Mouse (Mus musculus): Measurements from ENCODE around the gene Fads3. TPM values are rescaled to one million over a fixed set of nuclear protein-coding genes. Genes with fewer than 3 reads are reported as not detected.

Gene Fads3
- total and polyA plus RNA-seq, 2 experiments: 1.4 to 4.8 TPM

DNA sequence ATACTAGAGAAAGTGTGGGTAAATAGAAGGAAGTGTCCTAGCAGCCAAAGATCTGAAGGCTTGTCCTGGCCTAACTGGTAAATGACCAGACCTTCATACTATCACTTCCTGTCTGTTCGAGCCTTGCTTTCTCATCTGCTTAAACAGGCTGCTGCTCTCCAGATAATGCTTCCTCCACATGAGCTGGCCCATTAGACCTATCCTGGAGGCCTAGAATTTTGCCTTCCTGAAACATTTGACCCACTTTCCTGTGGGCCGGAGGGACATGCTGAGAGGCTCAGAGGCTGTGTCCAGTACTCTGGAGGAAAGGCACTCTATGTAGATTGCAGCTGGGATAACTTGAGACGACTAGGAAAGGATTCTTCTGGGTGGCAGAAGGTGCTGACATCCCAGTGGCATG lies 40.7 kb downstream of the Fads3 start:
- no peaks in the 10 kb centered on the region for H3K27me3 ChIP-seq (ENCODE audit: control insufficient read depth, insufficient read depth, low read length)
- no peak overlapping the region for H3K4me3 ChIP-seq (ENCODE audit: insufficient read depth, low read depth, low read length)
- H3K27ac ChIP-seq (replicated peaks; ENCODE audit: insufficient read depth, low read depth, low read length): peak overlapping the region; percentile 30
- H3K79me2 ChIP-seq (ENCODE audit: control insufficient read depth, insufficient read depth, low read length): peaks cover 3% of the 10 kb centered on the region; the same call in 1 of the 2 replicates
- H3K36me3 ChIP-seq (ENCODE audit: control insufficient read depth, insufficient read depth, low read length): peaks cover 93% of the 10 kb centered on the region
- TF ChIP-seq POLR2A (IDR thresholded peaks at IDR 0.05; ENCODE audit: extremely low read depth, insufficient read depth, low read length): no peak
- TF ChIP-seq CTCF (IDR thresholded peaks at IDR 0.05; ENCODE audit: low read depth, low read length): no peak
- peaks cover 13% of the 10 kb centered on the region for H3K4me1 ChIP-seq (ENCODE audit: control insufficient read depth, insufficient read depth, low read length)
- 68% methylated on average over 3 of the region's 3 CpGs for WGBS
- DNase-seq (ENCODE audit: extremely low read depth, low read depth, low spot score): no peak
- H3K9ac ChIP-seq (ENCODE audit: low read depth, low read length): no peak overlapping the region

DNA sequence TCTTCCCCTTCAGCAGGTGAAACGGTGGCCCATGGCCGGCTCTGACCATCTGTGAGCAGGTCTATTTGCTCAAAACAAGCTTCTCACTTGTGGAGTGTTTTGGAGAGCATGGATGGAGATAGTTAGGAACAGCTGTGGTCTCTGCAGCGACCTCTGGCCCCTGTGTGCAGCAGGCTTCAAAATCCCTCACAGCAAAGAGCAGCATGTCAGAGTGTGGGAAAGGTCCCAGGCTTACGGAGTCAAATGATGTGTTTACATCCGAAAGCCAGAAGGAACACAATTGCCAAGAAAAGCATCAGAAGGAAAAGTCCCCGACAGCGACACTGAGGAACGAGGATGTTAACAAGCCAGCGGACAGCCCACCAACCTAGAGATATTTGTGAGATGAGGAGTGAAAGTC lies 44.1 kb downstream of the Fads3 start:
- TF ChIP-seq POLR2A (IDR thresholded peaks at IDR 0.05; ENCODE audit: extremely low read depth, insufficient read depth, low read length): no peak
- TF ChIP-seq CTCF (IDR thresholded peaks at IDR 0.05; ENCODE audit: low read depth, low read length): no peak
- Histone ChIP-seq H3K36me3 (ENCODE audit: control insufficient read depth, insufficient read depth, low read length) (peaks cover 87% of the 10 kb centered on the region), H3K27me3 (ENCODE audit: control insufficient read depth, insufficient read depth, low read length) (no peaks in the 10 kb centered on the region), H3K79me2 (ENCODE audit: control insufficient read depth, insufficient read depth, low read length) (peaks cover 3% of the 10 kb centered on the region; the same call in 1 of the 2 replicates), H3K9ac (ENCODE audit: low read depth, low read length) (no peak overlapping the region), H3K4me3 (ENCODE audit: insufficient read depth, low read depth, low read length) (no peak overlapping the region), H3K27ac (replicated peaks; ENCODE audit: insufficient read depth, low read depth, low read length) (0 out of 2 replicates have a peak overlapping the region, but pooled peaks have one; percentile 5), H3K4me1 (ENCODE audit: control insufficient read depth, insufficient read depth, low read length) (peaks cover 11% of the 10 kb centered on the region)
- 79% methylated on average over 9 of the region's 9 CpGs for WGBS
- DNase-seq (ENCODE audit: extremely low read depth, low read depth, low spot score): no peak

DNA sequence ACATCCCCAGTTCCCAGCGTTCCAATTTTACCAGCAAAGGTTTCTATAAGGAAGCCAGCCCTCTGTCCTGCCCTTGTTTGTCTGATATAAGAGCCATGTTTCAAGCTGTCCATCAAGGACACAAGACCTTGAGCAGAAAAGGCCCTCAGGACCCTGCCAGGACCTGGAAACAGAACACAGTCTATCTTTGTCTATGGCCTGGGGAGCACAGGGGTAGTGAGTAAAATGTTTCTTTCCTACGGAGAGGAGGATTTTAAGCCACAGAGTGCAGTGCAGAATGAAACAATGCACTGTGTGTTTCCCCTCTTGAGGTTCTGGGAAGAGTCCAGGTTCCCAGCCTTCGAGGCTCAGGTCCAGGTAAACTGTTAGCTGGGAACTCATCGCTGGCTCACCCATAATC lies 45.6 kb downstream of the Fads3 start:
- H3K9ac ChIP-seq (ENCODE audit: low read depth, low read length): no peak overlapping the region
- H3K79me2 ChIP-seq (ENCODE audit: control insufficient read depth, insufficient read depth, low read length): peaks cover 12% of the 10 kb centered on the region; the same call in 1 of the 2 replicates
- no peak overlapping the region for H3K27ac ChIP-seq (replicated peaks; ENCODE audit: insufficient read depth, low read depth, low read length)
- peaks cover 88% of the 10 kb centered on the region for H3K36me3 ChIP-seq (ENCODE audit: control insufficient read depth, insufficient read depth, low read length)
- DNase-seq (ENCODE audit: extremely low read depth, low read depth, low spot score): no peak
- H3K27me3 ChIP-seq (ENCODE audit: control insufficient read depth, insufficient read depth, low read length): no peaks in the 10 kb centered on the region
- TF ChIP-seq POLR2A (IDR thresholded peaks at IDR 0.05; ENCODE audit: extremely low read depth, insufficient read depth, low read length) (no peak), CTCF (IDR thresholded peaks at IDR 0.05; ENCODE audit: low read depth, low read length) (no peak)
- 51% methylated on average over 4 of the region's 4 CpGs for WGBS
- H3K4me3 ChIP-seq (ENCODE audit: insufficient read depth, low read depth, low read length): no peak overlapping the region
- peaks cover 9% of the 10 kb centered on the region for H3K4me1 ChIP-seq (ENCODE audit: control insufficient read depth, insufficient read depth, low read length)

DNA sequence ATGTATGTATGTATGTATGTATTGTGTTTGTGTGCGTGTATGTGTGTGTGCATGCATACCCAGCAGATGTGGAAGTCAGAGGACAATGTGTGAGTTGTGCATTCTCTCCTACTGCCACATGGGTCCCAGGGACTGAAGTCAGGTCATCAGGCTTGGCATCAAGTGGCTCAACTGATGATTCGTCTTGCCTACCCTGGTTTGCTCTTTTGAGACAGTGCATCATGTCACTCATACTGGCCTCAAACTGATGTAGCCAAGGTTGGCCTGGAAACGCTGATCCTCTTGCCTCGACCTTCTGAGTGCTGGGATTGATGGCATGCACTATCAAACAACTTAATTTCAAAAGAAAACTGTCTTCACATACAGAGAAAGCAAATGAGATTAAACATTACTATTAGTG lies 52.5 kb downstream of the Fads3 start:
- WGBS: 50% methylated on average over 4 of the region's 4 CpGs
- peaks cover 18% of the 10 kb centered on the region for H3K4me1 ChIP-seq (ENCODE audit: control insufficient read depth, insufficient read depth, low read length)
- H3K9ac ChIP-seq (ENCODE audit: low read depth, low read length): no peak overlapping the region
- H3K4me3 ChIP-seq (ENCODE audit: insufficient read depth, low read depth, low read length): no peak overlapping the region
- H3K27ac ChIP-seq (replicated peaks; ENCODE audit: insufficient read depth, low read depth, low read length): no peak overlapping the region
- peak; percentile 39 for DNase-seq (ENCODE audit: extremely low read depth, low read depth, low spot score)
- TF ChIP-seq POLR2A (IDR thresholded peaks at IDR 0.05; ENCODE audit: extremely low read depth, insufficient read depth, low read length) (no peak), CTCF (IDR thresholded peaks at IDR 0.05; ENCODE audit: low read depth, low read length) (no peak; the same call in 1 of the 2 replicates)
- peaks cover 86% of the 10 kb centered on the region for H3K36me3 ChIP-seq (ENCODE audit: control insufficient read depth, insufficient read depth, low read length)
- H3K27me3 ChIP-seq (ENCODE audit: control insufficient read depth, insufficient read depth, low read length): no peaks in the 10 kb centered on the region
- H3K79me2 ChIP-seq (ENCODE audit: control insufficient read depth, insufficient read depth, low read length): peaks cover 41% of the 10 kb centered on the region; the same call in 1 of the 2 replicates

DNA sequence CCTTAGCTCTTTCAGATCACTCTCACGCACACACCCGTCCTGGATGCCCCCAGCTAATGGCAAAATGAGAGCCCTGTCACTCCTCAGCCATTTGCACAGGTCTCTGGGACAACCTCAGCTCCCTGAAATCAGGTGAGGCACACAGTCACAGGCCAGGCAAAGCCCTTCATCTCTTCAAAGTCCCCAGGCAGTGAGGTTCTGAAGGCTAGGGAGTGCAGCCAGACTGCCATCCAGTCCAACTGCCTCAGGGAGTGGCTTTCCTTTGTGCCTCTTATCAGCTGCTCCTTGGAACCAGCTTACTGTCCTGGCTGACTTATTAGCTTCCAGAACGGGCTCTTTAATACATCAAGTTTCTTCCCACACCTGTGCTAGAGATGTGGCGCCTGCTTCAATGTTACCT lies 53.3 kb downstream of the Fads3 start:
- Histone ChIP-seq H3K4me3 (ENCODE audit: insufficient read depth, low read depth, low read length) (no peak overlapping the region), H3K27me3 (ENCODE audit: control insufficient read depth, insufficient read depth, low read length) (no peaks in the 10 kb centered on the region), H3K4me1 (ENCODE audit: control insufficient read depth, insufficient read depth, low read length) (peaks cover 18% of the 10 kb centered on the region), H3K36me3 (ENCODE audit: control insufficient read depth, insufficient read depth, low read length) (peaks cover 83% of the 10 kb centered on the region), H3K9ac (ENCODE audit: low read depth, low read length) (no peak overlapping the region), H3K27ac (replicated peaks; ENCODE audit: insufficient read depth, low read depth, low read length) (no peak overlapping the region), H3K79me2 (ENCODE audit: control insufficient read depth, insufficient read depth, low read length) (peaks cover 45% of the 10 kb centered on the region; the same call in 1 of the 2 replicates)
- peak; percentile 55 for DNase-seq (ENCODE audit: extremely low read depth, low read depth, low spot score)
- TF ChIP-seq CTCF (IDR thresholded peaks at IDR 0.05; ENCODE audit: low read depth, low read length) (no peak), POLR2A (IDR thresholded peaks at IDR 0.05; ENCODE audit: extremely low read depth, insufficient read depth, low read length) (0 out of 2 replicates have a peak, but pooled peaks have one; percentile 3)
- WGBS: 63% methylated on average over 4 of the region's 4 CpGs

DNA sequence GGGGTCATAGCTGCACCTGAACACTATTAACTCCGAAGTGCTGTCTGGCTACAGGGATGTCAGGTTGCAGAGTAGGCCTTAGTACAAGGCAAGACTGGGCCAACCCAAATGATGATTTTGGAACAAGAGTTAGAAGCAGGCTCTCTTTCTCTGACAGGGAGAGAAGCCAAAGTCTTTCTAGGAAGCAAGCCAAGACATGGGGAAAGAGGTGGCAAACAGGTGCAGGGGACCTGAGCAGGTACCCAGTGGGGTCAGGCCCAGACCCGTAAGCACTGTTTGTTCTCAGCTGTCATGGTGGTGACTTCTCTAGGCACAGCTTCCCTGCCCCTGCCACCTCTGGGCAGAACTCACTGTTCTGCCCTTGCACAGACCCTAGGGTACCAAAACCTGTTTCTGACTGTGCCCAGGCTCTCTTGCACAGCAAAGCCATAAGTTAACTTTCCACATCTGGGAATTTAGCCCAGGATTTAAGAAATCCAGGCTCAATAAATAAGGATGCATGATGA lies 55.1 kb downstream of the Fads3 start:
- Histone ChIP-seq H3K4me3 (ENCODE audit: insufficient read depth, low read depth, low read length) (no peak overlapping the region), H3K4me1 (ENCODE audit: control insufficient read depth, insufficient read depth, low read length) (peaks cover 18% of the 10 kb centered on the region), H3K36me3 (ENCODE audit: control insufficient read depth, insufficient read depth, low read length) (peaks cover 69% of the 10 kb centered on the region), H3K27me3 (ENCODE audit: control insufficient read depth, insufficient read depth, low read length) (no peaks in the 10 kb centered on the region), H3K9ac (ENCODE audit: low read depth, low read length) (peak overlapping the region; percentile 31), H3K79me2 (ENCODE audit: control insufficient read depth, insufficient read depth, low read length) (peaks cover 49% of the 10 kb centered on the region; the same call in 1 of the 2 replicates), H3K27ac (replicated peaks; ENCODE audit: insufficient read depth, low read depth, low read length) (peak overlapping the region; percentile 45)
- peak; percentile 88 for DNase-seq (ENCODE audit: extremely low read depth, low read depth, low spot score)
- TF ChIP-seq POLR2A (IDR thresholded peaks at IDR 0.05; ENCODE audit: extremely low read depth, insufficient read depth, low read length) (no peak), CTCF (IDR thresholded peaks at IDR 0.05; ENCODE audit: low read depth, low read length) (no peak)
- WGBS: 28% methylated on average over 2 of the region's 2 CpGs

Data from liver, adult 2 months (tissue).